Mouse (Mus musculus) cerebellum, postnatal 4 days (tissue): ENCODE results near the gene Kifc3.

ENCODE experiments used
- DNase-seq, 2 experiments: peaks; one replicate each; pipeline ENCODE4 v3.0.0; 2022; ENCODE audit warnings: low spot score in 2 of 2, mixed read lengths in 1 of 2

Kifc3 gene

GRCm38 (mm10) chr8:95076151-95076550, 126.5 kb downstream of the Kifc3 start:
- DNase-seq, result no peak

DNA sequence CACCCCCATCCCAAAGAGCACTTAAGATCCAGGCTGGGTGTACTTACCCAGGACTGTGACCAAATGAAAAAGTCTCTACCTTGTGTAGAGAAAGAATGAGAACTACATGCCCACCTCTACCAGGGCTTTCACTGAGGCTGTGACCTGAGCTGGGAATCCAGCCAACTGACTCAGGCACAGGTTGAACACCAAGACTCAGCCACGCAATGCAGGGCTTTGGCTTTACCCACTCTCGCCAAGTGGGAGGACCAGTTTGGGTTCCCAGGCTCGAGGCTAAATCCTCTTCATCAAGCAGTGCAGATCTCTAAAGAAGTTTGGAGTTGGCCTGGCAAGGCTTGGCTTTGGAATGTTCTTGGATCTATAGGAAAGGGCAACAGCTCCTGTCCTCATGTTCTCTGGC, 127.1 kb downstream of the Kifc3 start:
- no peak for DNase-seq

DNA sequence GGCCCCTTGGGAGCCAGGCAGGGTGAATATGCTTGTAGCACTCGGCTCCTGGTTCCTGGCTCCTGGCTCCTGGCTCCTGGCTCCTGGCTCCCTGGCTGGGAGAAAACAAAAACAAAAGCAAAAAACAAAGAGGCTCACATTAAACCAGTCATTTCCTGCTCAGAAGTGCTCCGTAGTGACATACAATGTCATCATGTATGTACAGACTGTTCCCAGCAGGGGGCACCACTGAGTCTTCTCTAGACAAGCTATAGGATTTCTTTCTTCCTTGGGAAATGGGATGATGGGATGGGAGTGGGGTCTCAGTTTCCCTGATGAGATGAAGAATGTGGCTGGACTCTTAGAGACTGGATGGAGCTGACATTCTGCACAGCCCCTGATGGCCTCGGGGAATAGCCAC, 135.0 kb downstream of the Kifc3 start:
- peak in 1 of 2 experiments; percentile 26 for DNase-seq

GRCm38 (mm10) chr8:95064531-95064930, 138.1 kb downstream of the Kifc3 start:
- peak in 1 of 2 experiments; percentile 18 for DNase-seq

DNA sequence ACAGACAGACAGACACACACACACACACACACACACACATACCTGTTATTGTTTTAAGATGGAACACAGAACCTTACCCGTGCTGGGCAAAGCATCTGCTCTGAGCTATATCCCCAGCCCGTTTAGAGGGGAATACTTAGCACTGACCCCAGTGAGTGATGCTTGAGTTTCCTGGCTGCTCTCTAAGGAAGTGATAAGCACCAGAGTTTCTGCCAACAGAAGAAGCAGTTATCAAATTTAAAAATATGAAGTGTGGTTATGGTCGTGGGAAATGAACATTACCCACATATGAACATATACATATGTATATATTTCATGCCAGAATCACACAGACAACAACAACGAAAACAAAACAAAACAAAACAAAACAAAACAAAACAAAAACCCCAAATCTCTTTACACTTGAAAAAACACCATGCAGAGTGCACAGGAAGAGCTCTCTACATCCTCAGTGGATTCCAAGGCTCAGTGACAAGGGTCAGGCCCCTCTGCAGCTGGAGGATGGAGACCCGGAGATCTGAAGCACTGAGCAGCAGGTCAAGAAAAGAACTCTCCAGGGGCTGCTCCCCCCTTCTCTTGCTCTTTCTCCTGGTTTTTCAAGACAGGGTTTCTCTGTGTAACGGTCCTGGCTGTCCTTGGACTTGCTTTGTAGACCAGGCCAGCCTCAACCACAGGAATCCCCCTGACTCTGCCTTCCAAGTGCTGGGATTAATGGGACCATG, 142.6 kb downstream of the Kifc3 start:
- DNase-seq, result no peak

DNA sequence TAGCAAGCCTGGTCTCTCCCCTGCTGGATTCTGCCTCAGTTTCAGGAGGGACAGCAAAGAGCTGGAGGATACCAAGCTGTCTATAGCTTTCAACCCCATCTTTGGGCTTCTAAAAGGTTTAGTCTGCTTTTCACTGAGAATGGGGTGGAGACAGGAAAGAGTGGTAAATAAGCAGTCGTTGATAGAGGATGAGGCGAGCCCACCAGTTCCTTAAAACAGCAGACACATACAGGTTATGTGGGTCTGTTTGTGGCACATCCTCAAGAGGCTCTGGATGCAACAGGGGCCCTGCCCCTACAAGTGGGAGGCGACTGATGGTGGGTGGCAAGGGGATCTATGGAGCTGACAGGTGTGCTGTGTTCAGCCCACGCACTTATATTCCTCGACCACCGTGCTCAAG, 144.0 kb downstream of the Kifc3 start:
- no peak for DNase-seq

- no peak for DNase-seq
Measured at GRCm38 (mm10) chr8:95056414-95056813, 146.2 kb downstream of the Kifc3 start.

GRCm38 (mm10) chr8:95054927-95055510, 147.6 kb downstream of the Kifc3 start, which contains the start of gene Drc7:
Drc7 (plus strand) TSS chr8:95055103.
- no peak for DNase-seq

DNA sequence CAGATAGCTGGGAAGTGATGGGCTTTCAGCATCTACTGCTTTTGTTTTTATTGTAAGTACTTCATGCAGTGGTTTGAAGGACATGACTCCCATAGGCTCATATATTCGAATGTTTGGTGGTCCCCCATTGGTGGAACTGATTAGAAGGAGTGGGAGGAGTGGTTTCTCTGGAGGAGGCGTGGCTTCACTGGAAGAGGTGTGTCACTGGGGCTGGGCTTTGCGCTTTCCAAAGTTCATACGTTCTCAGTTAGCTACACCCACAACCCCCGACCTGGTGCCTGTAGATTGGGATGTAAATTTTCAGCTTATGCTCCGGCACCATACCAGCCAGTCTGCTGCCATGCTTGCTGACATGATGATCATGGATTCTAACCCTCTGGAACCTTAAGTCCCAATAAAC, 148.2 kb downstream of the Kifc3 start:
- no peak for DNase-seq
